Mouse (Mus musculus): Measurements from ENCODE around the gene Atp8b5.
A peak's percentile ranks its signal among the peaks of the same experiment; 100 is the strongest.

Gene Atp8b5

DNA sequence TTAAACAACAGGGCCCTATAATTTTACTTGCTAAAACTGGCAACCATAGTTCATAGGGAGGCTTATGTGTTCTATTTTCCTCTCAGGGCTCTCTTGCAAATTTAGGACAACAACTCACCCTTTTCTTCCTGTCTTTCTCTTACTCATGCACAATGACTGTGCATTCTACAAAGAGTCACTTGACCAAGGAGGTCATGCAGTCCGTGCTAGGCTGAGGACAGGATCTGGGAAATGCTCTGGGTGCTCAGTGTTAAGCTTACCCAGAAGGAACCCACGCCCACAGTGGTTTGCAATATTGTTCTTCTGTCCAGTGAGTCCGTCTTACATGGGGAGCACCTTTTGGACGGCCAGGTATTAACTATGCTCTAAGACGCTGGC is 117.1 kb downstream of the Atp8b5 start:
- peak; percentile 60 for DNase-seq

DNA sequence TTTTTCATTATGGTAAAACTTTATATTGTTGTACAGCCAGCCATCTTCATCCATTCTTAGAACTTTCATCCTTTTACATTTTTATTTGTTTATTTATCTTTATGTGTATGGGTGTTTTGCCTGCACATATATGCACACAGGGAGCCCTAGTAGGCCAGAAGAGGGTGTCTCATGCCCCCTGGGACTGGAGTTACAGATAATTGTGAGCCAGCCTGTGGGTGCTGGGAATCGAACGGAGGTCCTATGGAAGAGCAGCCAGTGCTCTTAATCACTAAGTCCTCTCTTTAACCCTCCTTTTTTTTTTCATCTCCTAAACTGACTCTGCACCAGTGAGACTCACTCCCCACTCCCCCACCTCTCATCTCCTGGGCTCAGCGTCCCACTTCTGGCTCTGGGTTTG is 117.6 kb downstream of the Atp8b5 start:
- DNase-seq = no peak

DNA sequence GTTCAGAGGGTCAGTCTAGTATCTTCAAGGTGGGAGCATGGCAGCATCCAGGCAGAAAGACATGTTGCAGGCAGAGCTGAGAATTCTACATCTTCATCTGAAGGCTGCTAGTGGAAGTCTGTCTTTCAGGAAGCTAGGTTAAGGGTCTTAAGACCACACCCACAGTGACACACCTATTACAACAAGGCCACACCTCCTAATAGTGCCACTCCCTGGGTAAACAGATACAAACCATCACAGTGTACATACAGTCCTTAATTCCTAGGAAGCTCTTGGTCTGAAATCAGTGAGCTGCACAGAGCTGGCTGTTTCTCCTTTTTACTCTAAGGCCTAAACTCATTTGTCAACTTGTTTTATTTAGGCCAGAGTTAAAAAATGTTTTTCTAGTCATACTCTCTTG is 120.0 kb downstream of the Atp8b5 start:
- DNase-seq = no peak

- DNase-seq = no peak
Observed at GRCm38 (mm10) chr4:43389390-43389789, 122.4 kb downstream of the Atp8b5 start.

- peak; percentile 77 for DNase-seq
Observed at GRCm38 (mm10) chr4:43389845-43390440, 123.0 kb downstream of the Atp8b5 start.

DNA sequence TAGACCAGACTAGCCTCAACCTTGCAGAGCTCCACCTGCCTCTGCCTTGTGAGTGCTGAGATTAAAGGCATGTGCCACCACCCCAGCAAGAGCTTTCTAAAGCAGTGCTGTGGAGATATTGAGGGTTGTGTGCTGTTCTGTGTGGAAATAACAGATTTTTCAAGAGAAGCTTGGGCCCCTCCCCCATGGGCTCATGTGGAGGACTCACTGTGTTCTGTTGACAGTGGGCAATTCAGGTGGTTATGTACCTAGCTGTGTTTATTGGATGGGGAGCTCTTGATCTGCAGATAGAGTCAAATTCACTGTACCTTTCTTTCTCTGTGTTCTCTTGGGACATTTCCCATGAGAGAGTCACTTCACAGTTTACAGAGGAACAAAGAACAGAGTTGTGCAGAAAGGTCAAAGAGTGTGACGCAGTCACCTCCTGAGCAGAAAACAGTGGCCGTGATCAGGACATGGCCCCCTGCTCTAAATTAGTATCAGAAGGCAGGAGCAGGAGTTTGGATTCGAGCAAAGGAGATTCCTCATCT is 124.6 kb downstream of the Atp8b5 start:
- DNase-seq = peak; percentile 63

DNA sequence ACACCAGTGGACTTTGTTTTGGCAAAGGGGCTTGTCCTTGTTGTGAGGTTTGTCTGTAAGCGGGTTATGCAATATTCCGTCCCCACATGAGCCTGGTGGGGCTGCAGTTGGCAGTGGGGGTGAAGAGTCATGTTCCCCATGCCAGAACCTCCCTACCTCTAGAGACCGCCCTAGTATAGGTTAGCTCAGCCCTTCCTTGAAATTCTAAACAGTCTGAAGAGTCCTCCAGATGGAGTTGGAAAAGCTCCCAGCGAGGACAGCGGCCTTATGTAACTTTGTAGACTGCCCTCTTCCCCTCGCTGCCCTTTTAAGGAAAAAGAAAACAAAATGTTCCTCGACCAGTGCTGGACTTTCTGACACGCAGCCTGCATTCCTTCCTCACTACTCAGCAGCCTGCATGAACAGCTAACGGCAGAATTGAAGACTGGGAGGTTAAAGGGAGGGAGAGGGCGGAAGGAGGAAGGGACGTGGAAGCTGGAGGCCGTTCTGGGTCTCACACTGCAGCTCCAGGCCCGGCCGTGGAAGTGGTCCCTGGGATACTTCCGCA is 127.5 kb downstream of the Atp8b5 start:
- peak; percentile 96 for DNase-seq

GRCm38 (mm10) chr4:43395147-43395546 is 128.2 kb downstream of the Atp8b5 start:
- DNase-seq = no peak

DNA sequence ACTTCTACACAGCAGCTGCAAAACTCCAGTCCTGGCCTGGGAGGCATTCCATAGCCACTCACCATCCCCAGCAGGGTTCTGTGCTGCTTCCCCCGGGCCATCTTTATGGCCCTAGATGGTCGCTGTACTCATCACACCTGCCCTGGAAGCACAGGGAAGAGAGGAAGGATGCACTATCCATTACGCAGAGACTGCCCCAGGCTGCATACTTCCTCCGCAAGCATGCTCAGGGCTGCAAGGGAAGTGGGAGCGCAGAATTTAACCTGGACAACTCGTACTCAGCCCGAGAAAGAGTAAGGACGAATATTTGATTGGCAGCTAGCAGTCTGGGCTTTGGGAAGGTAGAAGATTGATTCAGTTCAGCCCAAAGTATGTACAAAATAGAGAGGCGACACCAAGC is 128.9 kb downstream of the Atp8b5 start:
- no peak for DNase-seq

GRCm38 (mm10) chr4:43396381-43396780 is 129.4 kb downstream of the Atp8b5 start:
- DNase-seq = no peak

- no peak for DNase-seq
Observed at GRCm38 (mm10) chr4:43398014-43398413, 131.1 kb downstream of the Atp8b5 start.

- DNase-seq = peak; percentile 82
Observed at GRCm38 (mm10) chr4:43398829-43399331, 131.9 kb downstream of the Atp8b5 start.

GRCm38 (mm10) chr4:43399391-43400131 is 132.6 kb downstream of the Atp8b5 start:
- peak; percentile 82 for DNase-seq

DNA sequence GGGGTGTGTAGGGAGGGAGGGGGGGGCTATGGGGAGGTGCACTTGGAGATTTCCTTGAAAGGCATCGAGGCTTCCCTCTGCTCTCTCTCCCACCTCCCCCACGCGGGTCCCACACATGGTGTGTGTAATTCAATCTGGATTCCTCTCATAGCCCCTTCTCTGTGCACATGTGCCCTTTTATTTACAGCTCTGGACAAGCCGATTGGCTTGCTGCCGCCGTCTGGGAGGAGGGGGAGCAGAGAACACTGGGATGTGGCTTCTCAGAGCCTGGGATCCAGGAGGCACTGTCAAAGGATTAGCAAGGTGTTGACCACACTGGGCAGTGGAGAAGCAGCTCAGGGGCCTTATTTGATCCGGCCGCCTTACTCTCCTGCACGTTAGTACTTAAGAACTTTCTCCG is 134.0 kb downstream of the Atp8b5 start:
- no peak for DNase-seq

DNA sequence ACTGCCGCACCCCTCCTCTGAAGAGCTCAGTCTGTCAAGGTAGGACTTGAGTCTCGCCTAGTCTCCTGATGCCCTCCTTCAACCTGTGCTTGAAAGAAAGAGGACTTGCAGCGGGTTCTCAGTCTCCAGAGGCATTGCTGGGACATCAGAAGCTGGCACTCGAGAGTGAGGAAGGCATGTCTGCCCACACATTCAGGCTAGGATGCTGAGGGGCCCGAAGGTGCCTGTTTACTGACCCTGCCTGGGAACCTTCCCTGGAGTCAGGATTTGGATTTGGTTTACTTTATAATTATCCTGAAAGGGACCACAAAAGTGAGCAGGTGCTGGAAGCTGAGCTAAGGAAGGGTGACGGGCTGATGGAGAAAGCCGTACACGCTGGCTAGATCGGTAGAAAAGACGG is 134.5 kb downstream of the Atp8b5 start:
- DNase-seq = no peak

DNA sequence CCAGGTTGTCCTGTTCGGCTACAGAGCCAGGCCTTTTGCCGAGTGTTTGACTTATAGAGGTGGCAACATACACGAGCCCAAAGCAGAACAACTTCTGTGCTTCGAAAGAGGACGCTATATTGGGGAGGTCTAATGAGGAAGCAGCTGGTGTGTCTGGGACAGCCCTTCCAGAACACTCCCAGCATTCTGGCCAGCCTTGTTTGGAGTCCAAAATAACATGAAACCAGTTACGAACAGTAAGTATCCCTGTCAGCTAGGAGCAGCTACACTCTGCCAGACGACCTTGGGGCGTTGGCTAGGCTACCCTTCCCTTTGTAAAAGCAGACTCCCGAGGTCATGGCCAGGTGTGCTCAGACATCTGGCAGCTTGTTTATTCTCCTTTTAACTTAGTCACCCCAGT is 135.3 kb downstream of the Atp8b5 start:
- peak; percentile 55 for DNase-seq

DNA sequence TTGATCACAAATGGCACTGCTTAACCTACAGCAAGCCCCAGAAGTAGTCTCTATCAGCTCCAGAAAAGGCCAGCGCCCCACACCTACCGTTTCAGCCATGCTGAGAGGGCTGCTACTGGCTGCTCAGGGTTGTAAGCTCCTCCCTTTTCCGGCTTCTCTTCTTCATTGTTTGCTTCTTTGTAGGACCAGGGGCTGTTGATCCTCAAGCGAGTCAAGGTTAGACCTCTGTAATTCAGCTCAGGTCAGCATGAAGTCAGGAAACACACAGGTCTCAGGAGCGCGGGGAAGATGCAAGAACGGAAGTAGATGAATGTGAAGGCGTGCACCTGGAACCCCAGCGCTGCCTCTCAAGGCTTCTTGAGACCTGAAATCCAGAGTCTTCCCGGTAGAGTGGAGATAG is 137.7 kb downstream of the Atp8b5 start:
- no peak for DNase-seq

GRCm38 (mm10) chr4:43406162-43406971 is 139.4 kb downstream of the Atp8b5 start:
- DNase-seq = peak; percentile 93

- DNase-seq = no peak
Observed at GRCm38 (mm10) chr4:43407071-43407920, 140.3 kb downstream of the Atp8b5 start.

GRCm38 (mm10) chr4:43414761-43415160 is 147.8 kb downstream of the Atp8b5 start:
- DNase-seq = no peak

GRCm38 (mm10) chr4:43415221-43416070 is 148.5 kb downstream of the Atp8b5 start:
- DNase-seq = no peak

All from lung, postnatal 36 days (tissue).